Mouse (Mus musculus) liver, embryonic 13.5 days (tissue): ENCODE results near the gene 4930578G10Rik. TPM values are rescaled to one million over a fixed set of nuclear protein-coding genes. Genes with fewer than 3 reads are reported as not detected.

Experiments
- polyA plus RNA-seq: library from polyadenylated mRNA; unstranded; fragments of >200 nt; fragmentation: Nextera tagmentation; extraction: Ambion mirVana; gene quantifications from 2 replicates; pipeline ENCODE4 v1.2.1, GENCODE M21; 2015

The 4930578G10Rik gene
- polyA plus RNA-seq, 1 experiment from 2014 or later = not detected

Other genes with a start within 250 kb of the 4930578G10Rik start
- gene Fam205a2, start 207.4 kb upstream of the 4930578G10Rik start, polyA plus RNA-seq = not detected in 2 replicates
- not detected in 2 replicates for gene Gm10591, start 123.3 kb upstream of the 4930578G10Rik start, polyA plus RNA-seq
- not detected in 2 replicates for gene Gm2564, start 105.8 kb upstream of the 4930578G10Rik start, polyA plus RNA-seq
- gene Ccl27b, start 80.3 kb upstream of the 4930578G10Rik start, polyA plus RNA-seq = not detected in 2 replicates
- not detected in 2 replicates for gene Il11ra2, start 73.7 kb upstream of the 4930578G10Rik start, polyA plus RNA-seq
- not detected in 2 replicates for gene Ccl19, start 21.0 kb downstream of the 4930578G10Rik start, polyA plus RNA-seq
- gene Ccl21a, start 38.4 kb downstream of the 4930578G10Rik start, polyA plus RNA-seq = 0.96 TPM in 1 of 2 replicates, not detected in the other
- 0.12 and 0.15 TPM in 2 replicates for gene Fam205a1, start 118.3 kb downstream of the 4930578G10Rik start, polyA plus RNA-seq
- 0.07 and 0.08 TPM in 2 replicates for gene Gm12394, start 121.2 kb downstream of the 4930578G10Rik start, polyA plus RNA-seq
- 0.28 and 0.48 TPM in 2 replicates for gene Fam205c, start 138.7 kb downstream of the 4930578G10Rik start, polyA plus RNA-seq
- 0.13 and 0.40 TPM in 2 replicates for gene Phf24, start 181.1 kb downstream of the 4930578G10Rik start, polyA plus RNA-seq
- gene Dnajb5, start 214.3 kb downstream of the 4930578G10Rik start, polyA plus RNA-seq = 0.75 and 0.76 TPM in 2 replicates
- gene 1700022I11Rik, start 234.1 kb downstream of the 4930578G10Rik start, polyA plus RNA-seq = 0.13 and 0.15 TPM in 2 replicates